Mouse (Mus musculus) hindbrain, embryonic 10.5 days (tissue): Measurements from ENCODE around the gene Aimp1. TPM values are rescaled to one million over a fixed set of nuclear protein-coding genes. Genes with fewer than 3 reads are reported as not detected.

ENCODE experiments used
- DNase-seq: peaks from one replicate; pipeline ENCODE4 v3.0.0-alpha.2; 2017; ENCODE audit warnings: low spot score
- H3K27ac ChIP-seq: fragments of 300-500 bp; sonication (generic); 2 replicates; pipeline ENCODE4 v1.5.1; 2016; ENCODE audit warnings: mild to moderate bottlenecking, moderate library complexity
- H3K27me3 ChIP-seq: fragments of 300-500 bp; sonication (generic); 2 replicates; pipeline ENCODE4 v1.6.1; 2016; ENCODE audit warnings: mild to moderate bottlenecking; ENCODE audit not compliant: poor library complexity, insufficient read depth, severe bottlenecking
- H3K36me3 ChIP-seq: fragments of 300-500 bp; sonication (generic); 2 replicates; pipeline ENCODE4 v1.6.1; 2016; ENCODE audit warnings: mild to moderate bottlenecking, moderate library complexity
- H3K4me1 ChIP-seq: fragments of 300-500 bp; sonication (generic); replicated peaks from 2 replicates; pipeline ENCODE4 v1.6.1; 2016; ENCODE audit warnings: mild to moderate bottlenecking
- H3K4me3 ChIP-seq: fragments of 300-500 bp; sonication (generic); 2 replicates; pipeline ENCODE4 v1.5.1; 2016; ENCODE audit warnings: mild to moderate bottlenecking, moderate library complexity
- H3K9me3 ChIP-seq: fragments of 300-500 bp; sonication (generic); 2 replicates; pipeline ENCODE4 v1.6.1; 2016; ENCODE audit warnings: mild to moderate bottlenecking, moderate library complexity
- WGBS: fragments of 180-500 bp; shearing (Covaris S2); methylation state at CpG from one replicate; pipeline ENCODE4 v1.1.7; 2016; 5-methylcytosine and 5-hydroxymethylcytosine counted together
- polyA plus RNA-seq: library from polyadenylated mRNA; unstranded; fragments of >200 nt; fragmentation: Nextera tagmentation; extraction: Ambion mirVana; gene quantifications from 2 replicates; pipeline ENCODE4 v1.2.1, GENCODE M21; 2016

The Aimp1 gene
- polyA plus RNA-seq, 1 experiment from 2014 or later: 63.3 TPM

GRCm38 (mm10) chr3:132649368-132649767 is 34.8 kb downstream of the Aimp1 start:
- no peak for DNase-seq
- H3K27me3 ChIP-seq: no peaks in the 10 kb centered on the region
- H3K4me1 ChIP-seq: no peaks in the 10 kb centered on the region
- no peaks in the 10 kb centered on the region for H3K9me3 ChIP-seq
- H3K27ac ChIP-seq: no peak overlapping the region
- H3K36me3 ChIP-seq: no peaks in the 10 kb centered on the region
- 90% methylated on average over 7 of the region's 7 CpGs for WGBS
- no peak overlapping the region for H3K4me3 ChIP-seq

- no peak for DNase-seq
- Histone ChIP-seq H3K27me3 (no peaks in the 10 kb centered on the region), H3K27ac (no peak overlapping the region), H3K9me3 (no peaks in the 10 kb centered on the region), H3K36me3 (no peaks in the 10 kb centered on the region), H3K4me1 (no peaks in the 10 kb centered on the region), H3K4me3 (no peak overlapping the region)
- WGBS: 62% methylated on average over 1 of the region's 1 CpGs
These were observed 37.4 kb downstream of the Aimp1 start for GRCm38 (mm10) chr3:132646814-132647213.

- Histone ChIP-seq H3K27me3 (no peaks in the 10 kb centered on the region), H3K4me3 (no peak overlapping the region), H3K27ac (no peak overlapping the region), H3K4me1 (no peaks in the 10 kb centered on the region), H3K9me3 (no peaks in the 10 kb centered on the region), H3K36me3 (no peaks in the 10 kb centered on the region)
- no peak for DNase-seq
- WGBS: 89% methylated on average over 4 of the region's 4 CpGs
These were observed 40.1 kb downstream of the Aimp1 start for GRCm38 (mm10) chr3:132644071-132644470.

DNA sequence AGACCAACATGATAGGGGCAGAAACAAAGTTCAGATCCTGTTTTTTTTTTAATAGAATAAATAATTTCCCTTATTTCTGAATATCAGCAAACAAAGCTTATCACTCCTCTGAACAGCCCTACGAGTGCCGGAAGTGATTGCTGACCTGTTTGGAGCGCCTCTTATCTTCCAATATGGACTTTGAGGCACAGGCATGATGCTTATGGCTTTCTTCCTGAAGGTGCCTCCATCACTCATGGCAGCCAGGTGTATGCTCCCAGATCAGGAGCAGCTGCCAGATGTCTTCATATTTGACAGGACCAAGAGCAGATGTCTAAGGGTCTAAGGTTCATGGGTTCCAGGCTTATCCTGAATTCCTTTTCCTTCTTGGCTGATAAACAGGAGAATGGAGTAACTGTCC is 47.1 kb downstream of the Aimp1 start:
- Histone ChIP-seq H3K4me1 (no peaks in the 10 kb centered on the region), H3K27ac (no peak overlapping the region), H3K9me3 (no peaks in the 10 kb centered on the region), H3K27me3 (no peaks in the 10 kb centered on the region), H3K4me3 (no peak overlapping the region), H3K36me3 (no peaks in the 10 kb centered on the region)
- no peak for DNase-seq
- WGBS: 92% methylated on average over 3 of the region's 3 CpGs

DNA sequence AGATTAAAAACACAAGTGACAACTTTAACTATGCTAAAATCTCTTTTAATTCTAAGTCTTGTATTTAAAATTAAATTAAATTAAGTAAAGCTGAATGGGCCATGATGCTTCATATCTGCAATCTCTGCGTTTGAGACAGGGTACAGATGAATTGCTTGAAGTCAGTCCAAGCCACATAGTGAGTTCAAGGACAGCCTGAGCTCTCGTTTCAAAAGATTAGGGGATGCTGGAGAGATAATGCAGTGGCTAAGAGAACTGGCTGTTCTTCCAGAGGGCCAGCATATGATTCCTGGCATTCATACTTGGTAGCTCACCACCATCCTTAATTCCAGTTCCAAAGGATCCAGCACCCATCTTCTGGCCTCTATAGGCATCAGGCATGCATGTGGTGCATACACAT is 50.9 kb downstream of the Aimp1 start:
- Histone ChIP-seq H3K4me1 (no peaks in the 10 kb centered on the region), H3K27me3 (no peaks in the 10 kb centered on the region), H3K4me3 (no peak overlapping the region), H3K27ac (no peak overlapping the region), H3K36me3 (no peaks in the 10 kb centered on the region), H3K9me3 (no peaks in the 10 kb centered on the region)
- WGBS: 73% methylated on average over 2 of the region's 2 CpGs
- no peak for DNase-seq

- no peaks in the 10 kb centered on the region for H3K36me3 ChIP-seq
- WGBS: 94% methylated on average over 11 of the region's 11 CpGs
- H3K27ac ChIP-seq: no peak within 1 kb of the TSS
- H3K9me3 ChIP-seq: no peaks in the 10 kb centered on the region
- no peaks in the 10 kb centered on the region for H3K4me1 ChIP-seq
- no peak within 1 kb of the TSS for H3K4me3 ChIP-seq
- no peak for DNase-seq
- no peaks in the 10 kb centered on the region for H3K27me3 ChIP-seq
These were observed 54.5 kb downstream of the Aimp1 start, which contains the start of gene Gimd1 for GRCm38 (mm10) chr3:132629601-132630239. TSS of gene Gimd1 (plus strand) at chr3:132629820.

DNA sequence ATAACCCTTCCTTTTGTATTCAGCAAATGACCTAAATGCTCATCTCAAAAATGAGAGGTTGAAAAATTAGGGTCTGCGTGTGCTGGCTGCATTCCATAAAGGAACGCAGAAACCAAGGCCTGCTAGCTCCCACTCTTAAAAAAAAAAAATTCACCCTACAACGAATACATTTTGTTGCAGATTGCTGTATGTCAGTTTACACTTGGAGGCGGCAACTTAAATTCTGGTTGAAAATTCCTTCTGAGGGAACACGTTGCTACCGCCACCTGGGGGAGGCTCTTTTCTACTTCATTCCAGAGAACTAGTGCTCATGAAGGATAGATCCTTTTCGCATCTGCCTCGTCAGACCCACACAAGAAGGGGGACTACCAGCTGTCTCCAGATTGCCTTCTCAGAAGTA is 55.4 kb downstream of the Aimp1 start:
- no peaks in the 10 kb centered on the region for H3K27me3 ChIP-seq
- H3K36me3 ChIP-seq: no peaks in the 10 kb centered on the region
- H3K4me1 ChIP-seq: no peaks in the 10 kb centered on the region
- whole genome bisulfite sequencing: 62% methylated on average over 8 of the region's 8 CpGs
- no peak overlapping the region for H3K4me3 ChIP-seq
- no peaks in the 10 kb centered on the region for H3K9me3 ChIP-seq
- H3K27ac ChIP-seq: no peak overlapping the region
- DNase-seq: peak; percentile 5

Other genes with a start within 250 kb of the Aimp1 start
- not detected in 2 replicates for gene Gimd1, start 54.5 kb downstream of the Aimp1 start, polyA plus RNA-seq
- 22.4 and 24.5 TPM in 2 replicates for gene Tbck, start 226 bp downstream of the Aimp1 start, polyA plus RNA-seq